Mouse (Mus musculus): ENCODE results near the gene Gmpr.

DNA sequence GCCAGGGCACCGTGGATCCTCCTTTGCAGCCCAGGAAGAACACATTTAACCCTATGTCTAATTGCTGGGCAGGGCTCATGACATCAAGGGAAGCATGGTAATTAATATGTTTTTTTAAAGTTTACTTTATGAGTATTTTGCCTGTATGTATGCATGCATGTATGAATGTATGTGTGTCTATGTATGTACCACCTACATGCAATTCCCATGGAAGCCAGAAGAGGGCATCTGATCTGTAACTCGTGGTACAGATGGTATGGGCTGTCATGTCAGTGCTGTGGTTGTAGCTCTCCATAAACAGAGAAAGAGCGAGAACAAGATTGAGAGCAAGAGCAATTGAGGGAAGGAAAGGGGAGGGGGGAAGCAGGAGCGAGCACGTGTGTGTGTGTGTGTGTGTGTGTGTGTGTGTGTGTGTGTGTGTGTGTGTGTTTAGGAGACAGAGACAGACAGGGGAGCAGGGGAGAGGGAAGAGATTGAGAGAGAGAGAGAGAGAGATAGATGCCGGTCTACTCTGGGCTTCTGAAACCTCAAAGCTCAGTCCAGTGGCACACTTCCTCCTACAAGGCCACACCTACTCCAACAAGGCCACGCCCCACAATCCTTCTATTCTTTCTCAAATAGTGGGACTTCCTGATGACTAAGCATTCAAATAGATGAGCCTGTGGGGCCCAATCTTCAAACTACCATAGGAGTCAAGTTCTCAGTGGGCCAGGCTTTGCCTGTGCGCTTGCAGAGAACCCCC lies 15.1 kb upstream of the Gmpr start:
- TF ChIP-seq CTCF (IDR thresholded peaks at IDR 0.05; ENCODE audit: borderline replicate concordance, insufficient read depth, low read length) (no peak), POLR2A (IDR thresholded peaks at IDR 0.05; ENCODE audit: low read depth, low read length) (no peak)
